Mouse (Mus musculus) mouse embryonic stem cell (cell line): ENCODE measurements around the gene Fam168b.

ENCODE experiments used
- in situ Hi-C, 2 experiments: fragments of 300-500 bp; cut with MboI; formaldehyde crosslinking; loops; 1 replicate in 1 of 2; 3 replicates in 1 of 2; pipeline ENCODE4 v1.14.3; 2019 to 2020; ENCODE audit warnings: low sequenced_read_pairs in 2 of 2, low pct_unique_long_range_greater_than_20kb in 1 of 2, mixed read lengths in 1 of 2; ENCODE audit not compliant: unreplicated experiment in 1 of 2

Gene Fam168b

DNA sequence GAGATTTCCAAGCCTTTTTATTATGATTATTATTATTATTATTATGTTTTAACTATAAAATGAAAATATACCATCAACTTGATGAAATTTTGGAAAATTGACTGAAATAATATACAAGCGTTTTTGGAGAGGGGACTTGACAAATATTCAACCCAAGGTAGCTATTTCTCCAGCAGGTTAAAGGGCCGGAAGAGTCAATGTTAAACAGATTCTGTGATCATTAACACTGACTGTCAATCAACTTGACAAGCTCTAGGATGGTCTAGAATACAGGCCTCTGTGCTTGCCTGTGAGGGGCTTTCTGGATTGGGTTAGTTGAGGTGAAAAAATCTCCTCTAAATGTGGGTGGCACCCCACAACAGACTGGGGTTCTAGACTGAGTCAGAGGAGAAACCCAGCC, 10.9 kb upstream of the Fam168b start:
- in situ Hi-C loops = no loop called here

DNA sequence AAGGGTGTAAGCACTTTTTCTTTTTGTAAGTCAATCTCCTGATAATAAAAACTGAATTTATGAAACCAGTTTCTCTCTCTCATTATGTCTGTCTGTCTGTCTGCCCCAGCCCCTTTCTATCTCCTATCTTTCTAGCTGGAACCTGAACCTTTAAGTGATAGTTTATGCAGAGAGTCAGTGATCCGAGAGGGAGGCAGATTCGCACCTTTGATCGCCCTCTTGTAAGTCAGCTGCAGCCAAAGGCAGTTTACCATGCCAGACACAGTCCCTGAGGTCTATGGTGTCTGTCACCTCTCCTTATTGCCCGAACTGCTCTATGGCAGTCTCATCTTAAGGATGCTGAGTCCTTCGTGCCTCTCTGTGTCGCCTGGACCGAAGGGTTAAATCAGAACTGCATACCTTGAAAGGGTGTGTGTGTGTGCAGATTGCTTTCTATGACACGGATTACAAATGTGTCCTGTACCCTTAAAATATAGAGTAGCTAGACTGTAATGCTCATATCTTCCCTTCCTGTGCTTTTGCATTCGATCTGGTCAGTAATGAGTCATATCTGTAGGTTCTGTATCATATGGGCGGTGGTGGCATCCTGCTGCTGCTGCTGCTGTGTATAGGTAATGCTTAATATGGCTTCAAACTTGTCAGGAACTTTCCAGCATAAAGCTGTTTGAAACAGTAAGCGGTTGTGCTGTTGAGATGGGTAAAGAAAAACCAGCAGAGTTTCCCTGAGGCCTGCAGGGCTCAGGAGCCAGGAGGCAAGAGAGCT, 9.4 kb upstream of the Fam168b start:
- in situ Hi-C loops = no loop called here

DNA sequence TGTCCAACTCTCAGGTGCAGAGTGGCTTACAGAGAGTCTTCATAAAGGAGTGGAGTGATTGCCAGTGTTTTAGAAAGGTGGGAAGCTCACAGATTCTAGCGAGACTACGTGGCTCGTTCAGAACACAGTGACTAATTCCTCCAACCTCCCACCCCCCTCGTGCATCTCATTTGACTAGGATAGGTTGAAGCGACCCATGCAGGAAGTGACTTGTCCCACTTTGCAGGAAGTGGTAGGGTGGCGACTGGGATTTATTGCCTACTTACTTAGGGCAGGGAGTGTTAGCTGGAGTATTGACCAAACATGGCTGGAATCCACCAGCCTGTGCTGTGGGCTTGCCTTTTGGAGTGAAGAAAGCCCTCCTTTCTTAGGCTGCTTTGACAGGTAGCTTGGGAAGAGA, 8.7 kb upstream of the Fam168b start:
- in situ Hi-C loops = no loop called here

DNA sequence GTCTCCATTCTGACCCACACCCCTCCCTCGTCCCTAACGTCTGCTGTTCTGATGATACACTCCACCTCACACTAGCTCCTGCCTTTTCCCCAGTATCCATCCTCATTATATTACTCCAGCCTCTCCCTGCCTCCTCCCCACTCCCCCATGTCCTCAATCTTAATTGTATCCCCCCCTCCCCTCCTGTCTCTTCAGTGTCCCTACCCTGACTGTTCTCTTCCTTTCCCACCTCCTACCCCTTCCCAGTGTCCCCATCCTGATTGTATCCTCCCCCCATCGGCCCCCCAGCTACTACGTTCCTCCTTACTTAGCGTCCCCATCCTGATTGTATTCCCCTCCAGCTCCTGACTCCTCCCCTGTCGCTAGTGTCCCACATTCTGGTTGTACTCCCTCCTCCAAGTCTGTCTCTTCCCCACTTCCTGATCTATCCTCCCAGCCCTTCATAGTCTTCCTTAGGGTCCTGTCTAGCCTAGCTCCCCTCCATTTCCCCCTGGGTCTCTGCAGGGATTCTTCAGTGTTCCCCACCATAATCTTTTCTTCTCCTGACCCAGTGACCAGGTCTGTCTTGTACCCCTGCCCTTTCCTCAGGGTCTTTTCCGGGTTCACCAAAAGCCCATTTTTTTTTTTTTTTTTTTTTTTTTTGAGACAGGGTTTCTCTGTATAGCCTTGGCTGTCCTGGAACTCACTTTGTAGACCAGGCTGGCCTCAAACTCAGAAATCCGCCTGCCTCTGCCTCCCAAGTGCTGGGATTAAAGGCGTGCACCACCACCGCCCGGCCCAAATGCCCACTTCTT, 7.7 kb upstream of the Fam168b start:
- in situ Hi-C loops = no loop called here

DNA sequence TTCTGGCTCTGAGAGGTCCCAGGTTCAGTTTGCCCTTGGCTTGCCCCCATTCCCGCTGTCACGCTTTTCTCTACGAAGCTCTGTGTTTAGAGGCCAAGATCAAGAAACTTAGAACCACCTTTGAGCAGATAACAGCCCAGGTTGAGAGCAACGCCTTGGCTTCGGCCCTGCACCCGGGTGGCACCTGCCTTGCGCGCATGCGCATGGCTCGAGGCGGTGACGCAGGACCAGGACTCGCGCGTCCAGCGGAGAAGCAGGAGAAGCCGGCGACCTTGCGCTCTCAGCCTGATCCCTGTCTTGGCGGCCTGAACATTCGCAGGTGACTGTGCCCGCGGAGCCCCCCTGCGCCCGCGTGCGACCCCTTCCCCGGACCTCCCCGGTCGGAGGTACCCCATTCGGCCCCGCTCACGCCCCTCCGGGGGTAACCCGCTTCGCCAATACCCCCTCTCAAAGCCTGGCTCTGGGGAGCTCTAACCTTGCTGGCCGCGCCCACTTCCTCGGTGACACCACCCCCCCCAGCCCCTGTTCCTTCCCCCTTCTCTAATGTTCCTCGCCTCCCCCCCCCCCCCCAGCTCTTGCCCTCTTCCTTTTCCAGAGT, 7.0 kb upstream of the Fam168b start, which contains the start of gene Plekhb2:
TSS of gene Plekhb2 (plus strand) at position 232 of the 598 bp plus-strand sequence.
- in situ Hi-C loops = no loop called here

DNA sequence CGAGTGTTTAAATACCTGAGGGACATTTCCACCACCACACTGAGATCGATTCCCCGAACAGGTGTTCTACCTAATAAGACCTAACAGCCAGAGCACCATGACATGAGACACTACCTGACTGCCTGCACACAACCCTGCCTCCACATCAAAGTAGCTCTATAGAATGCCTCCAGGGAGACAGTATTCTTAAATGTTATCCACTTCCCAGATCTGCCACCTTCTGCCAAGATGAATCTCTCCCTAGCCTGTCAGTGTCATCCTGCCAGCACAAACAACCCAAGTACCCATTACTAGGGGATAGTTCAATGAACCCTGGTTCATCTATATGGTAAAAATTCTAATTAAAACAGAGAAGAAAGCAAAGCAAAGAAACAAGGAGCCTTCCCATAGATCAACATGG, 4.2 kb upstream of the Fam168b start:
- in situ Hi-C loops = no loop called here

DNA sequence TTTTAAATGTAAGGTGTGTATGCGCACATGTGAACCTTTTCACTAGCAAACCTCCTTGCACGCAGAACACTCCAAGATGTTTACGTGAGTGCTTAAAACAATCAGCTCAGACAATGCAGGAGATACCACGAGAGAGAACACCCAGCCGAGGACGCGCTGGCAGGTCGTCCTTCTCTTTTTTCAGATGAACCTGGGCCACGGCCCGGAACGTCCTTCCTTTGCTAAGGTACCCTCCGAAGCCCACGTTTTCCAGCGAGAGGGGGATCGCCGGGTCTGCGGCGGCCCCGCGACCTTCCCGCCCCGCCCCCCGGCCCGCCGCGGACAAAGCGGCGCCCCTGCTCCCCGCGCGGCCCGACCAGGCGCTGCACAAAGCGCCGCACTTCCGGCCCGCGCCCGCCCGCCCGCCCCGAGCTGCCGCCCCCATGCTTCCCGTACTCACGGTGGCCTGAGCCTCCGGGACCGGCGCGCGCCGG, 440 bp downstream of the Fam168b start:
- in situ Hi-C loops = no loop called here

DNA sequence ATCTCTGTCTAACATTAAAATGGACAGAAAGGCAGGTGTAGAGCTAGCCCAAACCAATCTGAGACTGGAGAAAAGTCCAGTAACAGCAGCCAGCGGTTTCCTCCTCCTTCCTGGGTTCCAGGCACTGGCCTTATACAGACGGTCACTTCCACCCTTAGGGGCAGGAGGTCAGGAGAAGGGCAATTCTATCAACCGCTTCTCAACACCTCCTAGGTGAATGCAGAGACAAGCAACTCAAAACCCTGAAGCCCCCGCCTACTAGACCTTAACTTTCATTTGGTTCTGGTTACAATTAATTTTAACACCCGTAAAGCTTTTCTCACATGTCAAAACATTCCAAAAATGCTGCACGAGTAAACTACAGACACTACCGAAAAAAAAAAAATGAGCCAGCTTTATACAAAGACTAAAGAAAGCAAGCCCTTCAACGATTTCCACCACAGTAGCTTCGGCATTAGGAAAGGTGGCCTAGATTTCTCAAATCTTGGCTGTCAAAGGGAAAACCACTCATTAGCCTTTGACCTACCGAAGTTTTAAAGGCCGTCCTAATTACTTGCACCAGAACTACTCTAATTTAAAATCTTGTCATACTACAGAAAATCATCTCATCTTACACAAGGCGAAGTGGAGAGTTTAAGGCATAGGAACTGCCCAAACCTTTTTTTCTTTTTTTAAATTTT, 1.0 kb downstream of the Fam168b start:
- in situ Hi-C loops = no loop called here

DNA sequence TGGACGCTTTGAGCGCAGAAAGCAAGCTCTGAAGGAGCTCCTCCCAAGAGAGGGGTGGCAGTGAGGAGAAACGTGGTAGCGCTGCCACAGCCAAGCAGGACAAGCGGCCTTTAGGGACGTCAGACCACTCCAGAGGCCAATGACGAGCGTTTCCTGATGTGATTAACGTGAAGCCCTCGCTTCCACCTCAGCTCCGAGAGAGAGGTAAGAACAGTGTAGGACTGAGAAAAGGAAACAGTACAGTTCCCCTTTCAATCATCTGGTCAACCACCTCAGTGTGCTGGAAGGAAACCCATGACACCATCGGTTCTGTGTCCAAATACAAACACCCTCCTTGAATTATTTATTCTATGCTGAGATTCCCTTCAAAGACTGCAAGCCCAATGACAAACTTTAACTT, 3.6 kb downstream of the Fam168b start:
- in situ Hi-C loops = no loop called here

- in situ Hi-C loops = no loop called here
These were observed 4.7 kb downstream of the Fam168b start for GRCm38 (mm10) chr1:34837951-34838689.

GRCm38 (mm10) chr1:34834904-34835303, 8.0 kb downstream of the Fam168b start:
- in situ Hi-C loops = no loop called here

DNA sequence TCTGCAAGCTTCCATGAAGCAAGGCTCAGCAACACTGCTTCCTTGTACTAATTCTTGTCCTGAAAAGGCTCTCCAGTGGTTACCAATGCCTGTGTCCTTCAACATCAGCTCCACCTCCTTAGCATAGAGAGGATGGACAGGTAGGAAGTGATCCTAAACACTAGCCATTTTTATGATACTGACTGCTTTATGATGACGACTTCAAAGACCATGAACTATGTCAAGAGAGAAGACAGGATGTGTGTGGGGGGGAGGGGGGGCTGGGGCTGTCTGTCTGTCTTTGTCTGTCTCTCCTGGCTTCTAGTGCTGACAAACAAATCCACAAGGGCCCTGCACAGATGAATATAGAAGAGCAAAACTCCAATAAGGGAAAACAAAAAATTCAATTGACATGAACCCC, 11.5 kb downstream of the Fam168b start:
- in situ Hi-C loops = no loop called here

DNA sequence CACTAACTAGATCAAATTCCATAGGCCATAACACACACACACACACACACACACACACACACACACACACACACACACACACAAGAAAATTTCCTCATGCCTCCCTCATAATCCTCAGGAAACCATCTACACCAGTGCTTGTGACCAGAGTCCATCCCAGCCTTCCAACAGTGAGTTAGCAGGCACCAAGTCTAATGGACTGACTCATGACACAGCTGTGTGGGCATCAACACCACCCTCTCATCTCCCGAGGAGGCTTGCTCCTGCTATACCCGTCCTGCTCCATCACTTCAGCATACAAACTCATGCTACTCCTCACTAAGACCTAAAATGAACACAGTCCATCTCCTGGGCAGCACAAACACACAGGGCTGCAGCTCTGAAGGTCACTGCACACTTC, 11.9 kb downstream of the Fam168b start:
- in situ Hi-C loops = no loop called here

DNA sequence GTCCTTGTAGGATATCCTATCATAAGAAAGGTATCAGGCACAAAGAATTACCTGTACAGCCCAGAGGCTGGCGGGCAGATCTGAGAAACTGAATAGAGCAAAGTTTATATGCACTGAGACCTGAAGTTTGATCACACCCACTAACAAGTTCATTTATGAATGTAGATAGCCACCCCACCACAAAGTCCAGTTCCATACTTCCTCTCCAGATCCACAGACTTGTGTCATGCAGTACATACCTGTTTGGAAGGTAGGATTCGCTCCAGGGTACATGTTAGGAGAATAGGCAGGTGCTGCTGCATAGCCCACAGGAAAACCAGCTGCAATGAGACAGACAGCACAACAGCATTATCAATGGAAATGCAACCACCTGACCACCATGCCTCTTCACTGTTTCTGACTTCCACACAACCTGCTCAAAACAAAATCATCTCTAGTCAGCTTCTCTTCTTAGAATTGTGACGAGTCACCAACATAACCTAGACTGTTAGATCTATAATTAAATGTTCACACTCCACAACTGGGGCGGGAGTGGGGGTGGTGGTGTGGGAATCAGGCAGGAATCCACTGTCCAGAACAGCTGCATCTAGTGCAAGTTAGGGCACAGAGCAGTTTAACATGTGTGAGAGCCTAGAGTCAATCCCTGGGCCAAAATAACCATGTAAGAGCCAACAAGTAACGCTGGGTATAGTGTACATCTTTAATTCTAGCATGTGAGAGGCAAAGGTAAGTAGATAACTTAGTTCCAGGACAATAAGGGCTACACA, 14.2 kb downstream of the Fam168b start:
- in situ Hi-C loops = no loop called here

DNA sequence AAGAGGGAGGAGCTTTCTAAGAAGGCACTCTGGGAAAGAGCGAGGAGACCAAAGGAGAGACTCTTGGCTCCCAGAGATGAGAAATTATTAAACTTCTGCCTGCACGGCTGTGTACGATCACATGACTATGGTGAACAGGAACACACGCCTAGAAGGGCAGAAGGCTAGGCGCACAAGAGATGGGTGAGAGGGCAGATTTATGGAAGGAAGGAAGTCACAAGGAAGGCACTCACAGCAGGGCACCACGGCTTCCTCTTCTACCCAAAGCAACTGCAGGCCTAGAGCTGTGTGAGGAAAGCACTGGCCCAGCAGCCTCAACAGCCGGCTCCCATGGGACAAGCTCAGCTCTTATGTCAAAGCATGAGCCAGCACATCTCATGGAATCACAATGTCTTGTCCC, 15.0 kb downstream of the Fam168b start:
- in situ Hi-C loops = no loop called here

- in situ Hi-C loops = no loop called here
These were observed 17.0 kb downstream of the Fam168b start for GRCm38 (mm10) chr1:34825909-34826308.

GRCm38 (mm10) chr1:34824208-34824607, 18.7 kb downstream of the Fam168b start:
- in situ Hi-C loops = no loop called here

DNA sequence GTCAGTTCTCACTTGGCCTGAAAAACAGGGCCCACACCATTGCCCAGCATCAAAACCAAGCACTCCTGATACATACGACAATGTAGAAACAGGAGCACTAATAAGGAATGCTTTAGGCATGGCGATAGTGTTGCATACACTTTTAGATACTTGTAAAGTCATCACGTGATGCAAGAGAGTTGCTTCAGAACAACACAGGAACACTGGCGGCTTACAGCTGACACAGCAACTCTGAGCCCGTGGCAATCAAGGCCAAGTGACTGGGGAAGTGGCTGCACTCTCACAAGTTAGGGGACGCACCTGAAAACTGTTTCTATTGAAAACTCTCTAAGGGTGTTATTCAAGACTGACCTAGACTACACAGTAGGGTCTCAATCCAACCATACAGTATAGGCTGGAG, 19.5 kb downstream of the Fam168b start:
- in situ Hi-C loops = no loop called here
